Mouse (Mus musculus): Measurements from ENCODE around the gene Olfr922. TPM values are rescaled to one million over a fixed set of nuclear protein-coding genes. Genes with fewer than 3 reads are reported as not detected.

Gene Olfr922
- not detected in 2 replicates for polyA plus RNA-seq (2016; fragmentation: Nextera tagmentation; extraction: Ambion mirVana)

DNA sequence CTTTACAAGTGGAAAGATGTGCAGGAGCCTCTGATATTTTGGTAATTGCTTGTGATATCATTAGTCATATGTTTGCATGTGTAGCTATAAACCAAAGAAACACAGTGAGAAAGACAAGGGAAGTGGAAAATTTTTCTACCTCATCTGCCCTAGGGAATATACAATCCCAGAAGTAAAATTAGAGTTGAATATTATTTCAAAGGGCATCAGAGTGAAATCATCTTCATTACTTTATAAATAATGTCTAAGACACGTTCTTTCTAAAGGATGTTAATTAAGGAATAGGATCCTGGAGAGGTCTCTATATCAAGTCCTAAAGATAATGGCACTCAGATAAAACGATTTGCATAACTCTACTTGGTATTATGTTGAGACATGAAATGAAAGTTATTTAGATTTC is at the start of gene Olfr922:
Olfr922 (plus strand) TSS at position 301 of the 400 bp plus-strand sequence.
- 77% methylated on average over 2 of the region's 2 CpGs for WGBS
- no peak for DNase-seq (ENCODE audit: low spot score)
- Histone ChIP-seq H3K9me3 (no peaks in the 10 kb centered on the region), H3K36me3 (replicated peaks) (no peaks in the 10 kb centered on the region), H3K4me1 (no peaks in the 10 kb centered on the region), H3K4me3 (no peak within 1 kb of the TSS), H3K27ac (replicated peaks) (no peak within 1 kb of the TSS), H3K27me3 (replicated peaks; ENCODE audit: low read depth, poor library complexity, severe bottlenecking) (no peaks in the 10 kb centered on the region)

GRCm38 (mm10) chr9:38772768-38773167 is 41.6 kb upstream of the Olfr922 start, which contains the start of gene Olfr921:
Olfr921 (plus strand) TSS chr9:38773068.
- H3K27me3 ChIP-seq (replicated peaks; ENCODE audit: low read depth, poor library complexity, severe bottlenecking) = no peaks in the 10 kb centered on the region
- no peak for DNase-seq (ENCODE audit: low spot score)

DNA sequence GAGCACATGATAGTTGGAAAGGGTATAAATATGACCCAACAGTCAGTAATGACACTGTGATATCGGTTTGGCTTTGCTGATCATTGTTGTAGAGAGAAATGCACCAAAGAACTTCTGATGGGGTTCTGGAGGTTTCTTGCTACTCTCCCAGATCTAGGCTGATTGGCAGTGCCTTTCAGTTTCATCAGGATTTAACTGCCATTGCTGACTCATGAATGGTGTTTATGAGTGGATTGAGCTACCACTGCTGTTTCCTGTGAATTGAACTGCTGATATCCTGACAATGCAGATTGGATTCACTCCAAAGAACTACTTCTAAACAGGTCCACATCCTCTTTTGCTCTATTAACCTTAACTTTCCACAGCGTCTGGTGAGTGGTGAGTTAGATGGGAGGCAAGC is 21.7 kb upstream of the Olfr922 start:
- DNase-seq (ENCODE audit: low spot score) = no peak
- no peak overlapping the region for H3K27ac ChIP-seq (replicated peaks)
- no peaks in the 10 kb centered on the region for H3K4me1 ChIP-seq
- H3K4me3 ChIP-seq = no peak overlapping the region
- 88% methylated on average over 2 of the region's 2 CpGs for WGBS
- H3K27me3 ChIP-seq (replicated peaks; ENCODE audit: low read depth, poor library complexity, severe bottlenecking) = no peaks in the 10 kb centered on the region
- H3K36me3 ChIP-seq (replicated peaks) = no peaks in the 10 kb centered on the region
- no peaks in the 10 kb centered on the region for H3K9me3 ChIP-seq

More at GRCm38 (mm10) chr9:38772768-38773167, 41.6 kb upstream of the Olfr922 start, which contains the start of gene Olfr921:
- no peak within 1 kb of the TSS for H3K27ac ChIP-seq (replicated peaks)
- H3K4me3 ChIP-seq = no peak within 1 kb of the TSS
- no peaks in the 10 kb centered on the region for H3K4me1 ChIP-seq
- no peaks in the 10 kb centered on the region for H3K9me3 ChIP-seq
- H3K36me3 ChIP-seq (replicated peaks) = no peaks in the 10 kb centered on the region

GRCm38 (mm10) chr9:38805696-38806095 is 8.7 kb upstream of the Olfr922 start:
- no peak for DNase-seq (ENCODE audit: low spot score)
- H3K4me1 ChIP-seq = no peaks in the 10 kb centered on the region
- no peaks in the 10 kb centered on the region for H3K9me3 ChIP-seq
- H3K27me3 ChIP-seq (replicated peaks; ENCODE audit: low read depth, poor library complexity, severe bottlenecking) = no peaks in the 10 kb centered on the region
- no peak overlapping the region for H3K27ac ChIP-seq (replicated peaks)
- H3K36me3 ChIP-seq (replicated peaks) = no peaks in the 10 kb centered on the region
- H3K4me3 ChIP-seq = no peak overlapping the region

DNA sequence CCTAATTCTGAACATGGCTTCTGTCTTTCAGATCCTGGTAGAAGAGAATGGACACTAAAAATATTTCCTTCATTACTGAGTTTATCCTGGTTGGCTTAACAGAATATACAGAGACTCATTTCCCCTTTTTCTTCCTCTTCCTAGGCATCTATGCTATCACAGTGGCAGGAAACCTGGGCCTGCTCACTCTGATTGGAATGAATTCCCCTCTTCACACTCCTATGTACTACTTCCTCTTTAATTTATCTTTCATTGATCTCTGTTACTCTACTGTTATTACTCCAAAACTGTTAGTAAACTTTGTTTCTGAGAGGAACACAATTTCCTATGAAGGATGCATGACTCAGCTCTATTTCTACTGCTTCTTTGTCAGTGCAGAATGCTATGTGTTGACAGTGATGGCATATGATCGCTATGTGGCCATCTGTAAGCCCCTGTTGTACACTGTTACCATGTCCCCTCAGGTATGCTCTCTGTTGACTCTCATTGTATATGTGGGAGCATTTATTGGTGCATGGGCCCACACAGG is 1.1 kb downstream of the Olfr922 start:
- H3K27ac ChIP-seq (replicated peaks) = no peak overlapping the region
- H3K27me3 ChIP-seq (replicated peaks; ENCODE audit: low read depth, poor library complexity, severe bottlenecking) = no peaks in the 10 kb centered on the region
- no peaks in the 10 kb centered on the region for H3K4me1 ChIP-seq
- no peak for DNase-seq (ENCODE audit: low spot score)
- WGBS = 90% methylated on average over 1 of the region's 1 CpGs
- H3K9me3 ChIP-seq = no peaks in the 10 kb centered on the region
- no peaks in the 10 kb centered on the region for H3K36me3 ChIP-seq (replicated peaks)
- H3K4me3 ChIP-seq = no peak overlapping the region

DNA sequence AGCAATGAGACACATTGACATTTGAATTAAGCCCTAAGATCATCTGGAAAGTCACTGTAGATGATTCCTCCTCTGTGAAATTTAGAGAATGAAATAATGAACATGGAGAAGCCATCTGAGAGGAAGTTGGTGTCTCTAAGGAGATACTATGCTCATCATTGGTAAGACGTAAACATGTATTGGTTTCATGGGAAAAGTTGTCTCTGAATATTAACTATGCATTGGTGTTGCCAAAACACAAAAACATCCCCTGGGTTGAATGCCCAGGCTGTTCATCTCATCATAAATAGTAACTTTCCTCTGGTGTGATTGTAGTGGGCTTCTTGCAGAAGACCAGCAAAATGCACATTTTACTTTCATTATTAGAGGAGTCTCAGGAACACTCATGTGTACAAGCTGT is 11.8 kb downstream of the Olfr922 start, which contains the start of gene Olfr923:
Olfr923 (plus strand) TSS at position 301 of the 400 bp plus-strand sequence.
- no peaks in the 10 kb centered on the region for H3K4me1 ChIP-seq
- no peaks in the 10 kb centered on the region for H3K36me3 ChIP-seq (replicated peaks)
- H3K27ac ChIP-seq (replicated peaks) = no peak within 1 kb of the TSS
- 89% methylated on average over 1 of the region's 1 CpGs for WGBS
- H3K9me3 ChIP-seq = no peaks in the 10 kb centered on the region
- H3K4me3 ChIP-seq = no peak within 1 kb of the TSS
- DNase-seq (ENCODE audit: low spot score) = no peak
- no peaks in the 10 kb centered on the region for H3K27me3 ChIP-seq (replicated peaks; ENCODE audit: low read depth, poor library complexity, severe bottlenecking)

DNA sequence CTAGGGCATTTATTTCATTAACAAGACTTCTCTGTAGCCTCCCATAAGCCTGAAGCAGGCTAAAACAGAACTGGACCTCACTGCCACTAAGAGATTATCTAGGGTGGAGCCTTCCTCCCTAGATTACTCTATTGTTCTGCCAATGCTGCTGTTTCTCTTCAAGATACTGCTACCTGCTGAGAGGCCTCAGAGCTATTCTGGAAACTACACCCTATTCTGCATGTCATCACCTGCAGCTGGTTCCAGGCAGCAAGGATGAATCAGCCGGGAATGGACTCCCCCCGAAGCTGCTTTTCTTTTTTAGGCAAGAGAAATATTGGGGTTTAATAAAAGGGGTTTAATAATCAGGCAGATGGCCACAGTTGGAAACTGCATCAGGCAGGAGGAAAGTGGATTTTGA is 18.6 kb downstream of the Olfr922 start:
- WGBS = 81% methylated on average over 2 of the region's 2 CpGs
- H3K9me3 ChIP-seq = no peaks in the 10 kb centered on the region
- DNase-seq (ENCODE audit: low spot score) = no peak
- H3K27me3 ChIP-seq (replicated peaks; ENCODE audit: low read depth, poor library complexity, severe bottlenecking) = no peaks in the 10 kb centered on the region
- no peaks in the 10 kb centered on the region for H3K36me3 ChIP-seq (replicated peaks)
- H3K27ac ChIP-seq (replicated peaks) = no peak overlapping the region
- H3K4me1 ChIP-seq = no peaks in the 10 kb centered on the region
- H3K4me3 ChIP-seq = no peak overlapping the region

GRCm38 (mm10) chr9:38844149-38844548 is 29.7 kb downstream of the Olfr922 start, which contains the start of gene Olfr924:
Olfr924 (plus strand) TSS chr9:38844449.
- Histone ChIP-seq H3K36me3 (replicated peaks) (no peaks in the 10 kb centered on the region), H3K4me1 (no peaks in the 10 kb centered on the region), H3K9me3 (no peaks in the 10 kb centered on the region), H3K27me3 (replicated peaks; ENCODE audit: low read depth, poor library complexity, severe bottlenecking) (no peaks in the 10 kb centered on the region), H3K4me3 (no peak within 1 kb of the TSS), H3K27ac (replicated peaks) (no peak within 1 kb of the TSS)
- WGBS = 87% methylated on average over 1 of the region's 1 CpGs
- no peak for DNase-seq (ENCODE audit: low spot score)

GRCm38 (mm10) chr9:38854760-38855159 is 40.3 kb downstream of the Olfr922 start, which contains the start of gene Olfr26:
Olfr26 (plus strand) TSS chr9:38855060.
- Histone ChIP-seq H3K9me3 (no peaks in the 10 kb centered on the region), H3K27ac (replicated peaks) (no peak within 1 kb of the TSS), H3K4me3 (no peak within 1 kb of the TSS), H3K36me3 (replicated peaks) (no peaks in the 10 kb centered on the region), H3K27me3 (replicated peaks; ENCODE audit: low read depth, poor library complexity, severe bottlenecking) (no peaks in the 10 kb centered on the region), H3K4me1 (no peaks in the 10 kb centered on the region)
- no peak for DNase-seq (ENCODE audit: low spot score)

Other genes with a start within 250 kb of the Olfr922 start
- not detected in 2 replicates for gene Olfr912, start 234.4 kb upstream of the Olfr922 start, polyA plus RNA-seq (2016; fragmentation: Nextera tagmentation; extraction: Ambion mirVana)
- gene Olfr913, start 221.9 kb upstream of the Olfr922 start, polyA plus RNA-seq (2016; fragmentation: Nextera tagmentation; extraction: Ambion mirVana) = not detected in 2 replicates
- not detected in 2 replicates for gene Olfr914, start 209.5 kb upstream of the Olfr922 start, polyA plus RNA-seq (2016; fragmentation: Nextera tagmentation; extraction: Ambion mirVana)
- not detected in 2 replicates for gene Olfr916, start 154.7 kb upstream of the Olfr922 start, polyA plus RNA-seq (2016; fragmentation: Nextera tagmentation; extraction: Ambion mirVana)
- gene Olfr917, start 148.8 kb upstream of the Olfr922 start, polyA plus RNA-seq (2016; fragmentation: Nextera tagmentation; extraction: Ambion mirVana) = not detected in 2 replicates
- gene Olfr918, start 140.0 kb upstream of the Olfr922 start, polyA plus RNA-seq (2016; fragmentation: Nextera tagmentation; extraction: Ambion mirVana) = not detected in 2 replicates
- not detected in 2 replicates for gene Olfr919, start 110.9 kb upstream of the Olfr922 start, polyA plus RNA-seq (2016; fragmentation: Nextera tagmentation; extraction: Ambion mirVana)
- 7.0 and 9.2 TPM in 2 replicates for gene Vwa5a, start 96.3 kb upstream of the Olfr922 start, polyA plus RNA-seq (2016; fragmentation: Nextera tagmentation; extraction: Ambion mirVana)
- gene Olfr920, start 62.3 kb upstream of the Olfr922 start, polyA plus RNA-seq (2016; fragmentation: Nextera tagmentation; extraction: Ambion mirVana) = not detected in 2 replicates
- gene Olfr921, start 41.5 kb upstream of the Olfr922 start, polyA plus RNA-seq (2016; fragmentation: Nextera tagmentation; extraction: Ambion mirVana) = not detected in 2 replicates
- not detected in 2 replicates for gene Olfr923, start 11.9 kb downstream of the Olfr922 start, polyA plus RNA-seq (2016; fragmentation: Nextera tagmentation; extraction: Ambion mirVana)
- not detected in 2 replicates for gene Olfr924, start 29.8 kb downstream of the Olfr922 start, polyA plus RNA-seq (2016; fragmentation: Nextera tagmentation; extraction: Ambion mirVana)
- gene Olfr26, start 40.4 kb downstream of the Olfr922 start, polyA plus RNA-seq (2016; fragmentation: Nextera tagmentation; extraction: Ambion mirVana) = not detected in 2 replicates
- not detected in 2 replicates for gene Olfr926, start 62.5 kb downstream of the Olfr922 start, polyA plus RNA-seq (2016; fragmentation: Nextera tagmentation; extraction: Ambion mirVana)
- not detected in 2 replicates for gene Olfr930, start 115.2 kb downstream of the Olfr922 start, polyA plus RNA-seq (2016; fragmentation: Nextera tagmentation; extraction: Ambion mirVana)
- gene Olfr933, start 157.7 kb downstream of the Olfr922 start, polyA plus RNA-seq (2016; fragmentation: Nextera tagmentation; extraction: Ambion mirVana) = not detected in 2 replicates
- gene Olfr934, start 173.7 kb downstream of the Olfr922 start, polyA plus RNA-seq (2016; fragmentation: Nextera tagmentation; extraction: Ambion mirVana) = not detected in 2 replicates
- not detected in 2 replicates for gene Olfr935, start 185.1 kb downstream of the Olfr922 start, polyA plus RNA-seq (2016; fragmentation: Nextera tagmentation; extraction: Ambion mirVana)
- gene Olfr146, start 208.8 kb downstream of the Olfr922 start, polyA plus RNA-seq (2016; fragmentation: Nextera tagmentation; extraction: Ambion mirVana) = not detected in 2 replicates

Data from embryonic facial prominence, embryonic 10.5 days (tissue).